Mouse (Mus musculus) hematopoietic stem cell, adult 5-6 weeks (primary cell): ENCODE results near the gene Nrp2. TPM values are rescaled to one million over a fixed set of nuclear protein-coding genes. Genes with fewer than 3 reads are reported as not detected.

Experiments used
- ATAC-seq, 2 experiments: fragments of 125-278 bp in 1 of 2; replicated peaks in 1 of 2; 2 replicates each; pipeline ENCODE4 v1.8.0; 2016 to 2017; ENCODE audit warnings: inconsistent platforms in 2 of 2, mild to moderate bottlenecking in 2 of 2, moderate number of reproducible peaks in 2 of 2, low read depth in 1 of 2, moderate TSS enrichment in 1 of 2; ENCODE audit not compliant: low FRiP score in 2 of 2, poor library complexity in 2 of 2, severe bottlenecking in 2 of 2, insufficient read depth in 1 of 2, low TSS enrichment in 1 of 2
- total RNA-seq: library from RNA; stranded (forward); fragments of 172-1452, 232-1000 nt; gene quantifications from 2 replicates; pipeline ENCODE4 v1.2.3, GENCODE M21; 2017

The Nrp2 gene
- total RNA-seq, 1 experiment from 2014 or later: 0.50 TPM

DNA sequence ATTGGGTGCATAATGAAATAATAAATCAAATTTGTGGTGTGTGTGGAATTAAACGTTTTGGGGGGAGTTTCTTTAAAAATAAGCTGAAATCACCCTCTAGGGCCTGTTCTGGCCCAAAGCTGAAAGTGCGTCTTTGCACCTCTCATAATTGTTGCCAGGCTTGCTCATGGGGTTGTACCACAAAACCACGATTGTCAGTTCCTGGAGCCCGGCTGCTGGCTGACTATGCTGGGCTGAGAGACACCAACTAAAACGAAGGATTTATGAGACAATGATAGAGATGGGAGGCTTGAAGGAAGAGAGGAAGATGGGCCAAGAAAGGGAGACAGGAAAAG lies 15.1 kb downstream of the Nrp2 start:
- ATAC-seq: peak; percentile 29 to 57; a peak in 2 of 4 replicates

DNA sequence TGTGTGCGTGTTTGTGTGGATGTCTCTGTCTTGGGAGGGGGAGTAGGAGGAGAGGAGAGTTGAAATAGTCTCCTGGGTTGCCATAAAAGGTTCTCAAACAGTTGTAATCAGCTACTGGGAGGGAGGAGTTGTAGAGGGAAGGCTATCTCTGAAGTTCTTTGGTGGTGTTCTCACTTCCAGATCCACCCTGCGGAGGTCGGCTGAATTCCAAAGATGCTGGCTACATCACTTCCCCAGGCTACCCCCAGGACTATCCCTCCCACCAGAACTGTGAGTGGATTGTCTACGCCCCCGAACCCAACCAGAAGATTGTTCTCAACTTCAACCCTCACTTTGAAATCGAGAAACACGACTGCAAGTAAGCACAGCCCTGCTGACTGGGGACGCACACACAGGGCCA lies 15.7 kb downstream of the Nrp2 start:
- no peak for ATAC-seq

DNA sequence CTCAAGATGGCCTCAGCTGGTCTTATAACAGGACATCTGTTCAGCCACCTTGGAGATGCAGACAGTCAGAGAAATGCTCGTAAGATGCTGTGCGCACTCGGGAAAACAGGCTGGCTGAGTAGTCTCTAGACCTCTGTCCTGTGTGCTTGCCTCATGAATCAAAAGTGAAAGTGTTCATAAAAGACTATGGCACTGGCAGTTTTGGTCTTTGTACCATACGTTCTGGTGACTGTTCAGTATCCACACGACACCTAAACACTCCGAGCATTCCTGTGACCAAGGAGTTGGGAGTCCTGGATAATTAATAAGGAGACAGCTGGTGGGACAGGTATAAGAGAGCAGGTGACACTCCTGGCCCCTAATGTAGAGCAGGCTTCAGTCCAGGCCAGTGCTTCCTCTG lies 16.7 kb downstream of the Nrp2 start:
- ATAC-seq: peak in 1 of 2 experiments; percentile 61; a peak in 2 of 4 replicates

DNA sequence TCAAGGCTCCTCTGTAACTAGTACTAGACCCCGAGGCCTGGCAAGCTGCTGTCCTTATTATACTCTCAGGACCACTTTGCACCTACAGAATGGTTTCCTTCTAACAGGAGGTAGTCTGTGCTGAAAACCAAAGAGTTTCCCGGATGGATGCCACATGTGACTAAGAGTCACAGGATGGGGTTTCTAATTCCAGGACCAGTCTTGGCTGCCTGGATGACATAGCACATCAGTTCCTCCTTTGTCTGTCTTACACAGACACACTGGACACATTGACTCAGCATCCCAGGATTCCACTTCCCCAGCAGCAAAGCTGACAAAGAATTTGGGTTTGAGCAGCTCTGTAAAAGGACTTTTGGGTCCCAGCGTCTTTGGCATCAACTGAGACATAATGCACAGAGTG lies 17.1 kb downstream of the Nrp2 start:
- no peak for ATAC-seq

DNA sequence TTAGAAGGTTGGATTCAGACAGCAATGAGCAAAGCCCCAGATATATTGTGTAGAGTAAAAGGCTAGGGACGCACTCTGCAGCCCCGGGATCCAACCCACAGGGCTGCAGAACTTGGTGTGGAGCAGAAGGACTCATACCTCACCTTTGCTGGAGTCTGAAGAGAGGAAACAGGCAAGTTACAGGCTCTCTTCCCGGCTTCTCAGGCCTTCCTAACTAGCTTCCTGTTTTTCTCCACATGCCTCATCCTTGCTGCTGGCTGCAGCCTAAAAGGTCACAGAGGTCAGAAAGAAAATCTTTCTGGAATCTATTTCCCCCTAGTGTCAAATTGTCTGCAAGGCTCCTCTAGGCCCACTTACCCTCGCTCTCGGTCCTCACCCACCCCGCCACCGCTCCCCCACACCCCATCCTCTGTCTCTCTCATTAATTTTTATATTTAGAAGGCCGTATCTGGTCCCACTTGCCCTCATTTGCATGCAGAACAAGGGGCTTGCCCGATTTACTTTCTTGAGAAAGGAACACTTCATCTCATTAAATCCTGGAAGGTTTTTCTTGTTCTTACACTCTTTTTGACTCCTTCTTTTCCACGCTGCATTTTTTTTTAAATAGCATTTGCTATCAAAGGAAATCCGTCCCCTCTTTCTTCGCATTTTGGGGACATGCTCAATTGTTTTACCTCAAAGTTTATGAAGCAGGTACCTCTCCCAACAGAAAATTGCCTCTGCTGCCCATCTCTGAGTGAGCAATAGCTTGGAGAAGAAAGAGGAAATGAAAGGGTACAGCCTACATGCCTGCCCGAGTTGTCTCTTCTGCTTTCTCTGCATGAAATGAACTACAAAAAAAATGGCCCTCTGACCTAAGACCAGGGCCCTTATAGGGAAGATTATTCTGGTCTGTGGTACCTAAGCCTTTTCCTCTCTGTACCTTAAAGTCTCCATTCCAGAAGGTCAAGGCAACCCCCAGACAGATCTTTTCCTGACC lies 17.9 kb downstream of the Nrp2 start:
- ATAC-seq: 0 out of 4 replicates have a peak, but pooled peaks of 1 of the 2 experiments have one; percentile 16

DNA sequence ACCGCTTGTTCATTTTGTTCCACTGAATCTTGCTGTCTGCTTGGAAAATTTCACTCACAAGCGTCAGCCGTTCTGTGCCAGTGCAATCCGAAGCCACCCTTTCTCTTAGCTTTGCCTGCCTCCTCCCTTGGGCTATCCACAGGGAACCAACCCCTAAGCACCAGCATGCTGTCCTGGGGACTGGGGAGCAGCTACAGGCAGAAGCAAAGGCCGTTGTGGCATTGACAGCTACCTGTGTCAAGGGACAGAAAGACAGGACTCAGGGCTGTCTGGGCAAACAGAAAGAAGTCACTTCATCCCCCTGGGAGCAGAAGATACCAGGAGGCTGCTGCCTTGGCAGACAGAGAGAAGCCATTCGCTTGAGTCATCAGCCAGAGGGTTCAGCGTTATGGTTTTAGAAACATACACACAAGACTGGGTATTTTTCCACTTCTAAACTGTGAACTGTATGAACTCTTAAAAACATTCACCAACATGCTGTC lies 18.7 kb downstream of the Nrp2 start:
- no peak for ATAC-seq

DNA sequence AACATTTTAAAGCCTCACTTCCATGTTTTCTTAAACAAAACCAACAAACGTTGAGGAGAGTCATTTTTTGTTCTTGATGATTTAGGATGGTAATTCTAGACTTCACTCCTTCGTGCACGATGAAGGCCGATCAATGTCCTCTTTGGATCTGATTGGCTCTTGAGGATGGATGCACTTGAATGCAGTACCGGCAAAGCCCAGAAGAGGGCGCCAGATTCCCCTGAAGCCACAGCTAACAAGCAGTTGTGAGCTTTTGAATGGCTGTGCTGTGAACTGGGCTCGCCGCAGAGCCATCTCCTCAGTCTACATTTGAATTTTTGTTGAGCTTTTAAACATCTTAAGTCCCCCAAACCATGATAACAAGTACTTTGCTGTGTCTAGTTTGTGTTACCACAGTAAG lies 19.4 kb downstream of the Nrp2 start:
- ATAC-seq: no peak

DNA sequence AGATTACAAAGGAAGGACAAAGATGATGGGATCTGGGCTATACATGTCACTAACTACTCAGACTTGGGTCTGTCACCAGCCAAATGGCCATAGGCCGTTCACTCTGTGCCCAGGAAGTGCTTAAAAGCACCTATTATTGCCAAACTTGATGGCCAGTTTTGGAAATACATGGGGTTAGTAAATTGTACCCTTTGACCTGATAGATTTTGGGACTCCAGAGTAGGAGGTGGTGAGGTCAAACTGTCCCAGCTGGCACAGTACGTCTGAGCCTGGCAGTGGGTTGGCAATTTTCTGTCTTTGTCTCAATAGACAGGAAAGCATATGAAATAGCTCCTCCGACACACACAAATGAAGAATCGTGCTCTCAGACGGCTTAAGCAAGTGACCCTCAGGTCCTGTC lies 20.8 kb downstream of the Nrp2 start:
- ATAC-seq: no peak

DNA sequence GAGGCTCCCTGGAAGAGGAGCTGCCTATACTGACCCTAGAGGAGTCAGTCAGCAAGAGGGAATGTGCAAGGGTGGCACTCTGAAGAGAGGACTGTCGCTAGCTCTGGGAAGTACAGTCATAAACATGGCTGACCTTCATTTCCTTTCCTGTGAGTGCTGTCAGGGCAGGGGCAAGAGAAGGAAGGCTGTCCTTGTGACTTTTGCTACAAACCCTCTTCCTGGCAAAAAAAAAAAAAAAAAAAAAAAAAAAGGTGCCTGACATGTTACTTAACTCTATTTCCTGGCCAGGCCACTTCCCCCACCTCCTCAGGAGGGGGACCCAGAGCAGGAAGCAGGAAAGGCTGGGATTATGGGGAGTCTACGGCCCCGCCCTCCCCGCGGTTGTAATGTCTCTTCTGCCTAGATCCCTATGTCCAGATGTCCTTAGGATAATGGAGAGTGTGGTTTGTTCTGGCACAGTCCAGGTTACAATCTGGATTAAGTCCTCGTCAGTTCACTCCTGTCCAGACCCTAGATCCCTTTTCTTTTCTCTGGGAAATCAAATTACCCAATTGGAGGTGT lies 21.5 kb downstream of the Nrp2 start:
- ATAC-seq: peak in 1 of 2 experiments; percentile 14; a peak in 1 of 4 replicates

DNA sequence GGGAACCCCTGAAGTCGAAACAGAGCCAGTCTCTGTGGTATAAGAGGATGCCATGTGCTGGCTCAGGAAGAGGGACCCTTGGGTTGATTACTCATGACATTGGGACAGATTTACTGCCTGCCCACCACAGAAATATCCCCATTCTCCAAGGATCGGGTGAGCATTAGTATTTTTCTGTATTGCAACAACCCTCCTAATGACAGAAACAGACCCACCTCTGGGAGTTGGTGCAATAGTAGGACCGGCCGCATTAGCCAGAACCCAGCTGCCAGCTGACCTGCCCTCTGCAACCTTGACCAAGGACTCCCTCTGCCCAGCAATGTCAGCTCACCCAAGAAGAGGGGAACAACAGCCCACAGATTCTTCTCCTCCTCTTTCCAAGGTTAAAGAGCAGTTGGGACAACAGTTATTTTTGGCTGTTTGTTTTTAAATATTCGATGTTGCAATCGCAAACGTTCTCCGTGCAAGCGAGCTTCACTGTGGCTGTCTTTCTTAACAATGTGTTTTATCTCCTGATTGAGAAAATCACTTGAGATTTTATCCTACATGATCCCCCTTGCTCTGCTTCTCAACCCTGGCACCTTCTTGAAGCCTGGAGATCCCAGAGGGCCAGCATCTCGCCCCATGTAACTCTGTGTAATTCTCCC lies 22.1 kb downstream of the Nrp2 start:
- peak; percentile 43 to 53; a peak in 2 of 4 replicates for ATAC-seq

DNA sequence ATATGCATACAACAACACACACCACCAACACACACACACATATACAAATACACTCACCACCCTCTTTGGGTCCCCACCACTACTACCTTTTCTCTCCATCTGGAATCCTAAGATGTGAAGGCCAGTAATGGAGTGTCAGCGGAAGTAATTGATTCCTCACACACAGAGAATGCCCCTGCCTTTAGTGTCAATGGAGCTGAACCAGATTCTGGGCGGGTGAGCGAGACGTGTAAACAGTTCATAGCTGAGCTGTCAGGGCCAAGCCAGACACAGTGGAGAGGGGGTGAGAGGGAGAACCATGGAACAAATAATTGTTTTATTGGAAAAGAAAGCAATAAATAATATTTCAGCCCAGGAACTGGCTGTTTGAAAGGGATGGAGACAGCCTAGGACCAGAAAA lies 24.1 kb downstream of the Nrp2 start:
- ATAC-seq: no peak

DNA sequence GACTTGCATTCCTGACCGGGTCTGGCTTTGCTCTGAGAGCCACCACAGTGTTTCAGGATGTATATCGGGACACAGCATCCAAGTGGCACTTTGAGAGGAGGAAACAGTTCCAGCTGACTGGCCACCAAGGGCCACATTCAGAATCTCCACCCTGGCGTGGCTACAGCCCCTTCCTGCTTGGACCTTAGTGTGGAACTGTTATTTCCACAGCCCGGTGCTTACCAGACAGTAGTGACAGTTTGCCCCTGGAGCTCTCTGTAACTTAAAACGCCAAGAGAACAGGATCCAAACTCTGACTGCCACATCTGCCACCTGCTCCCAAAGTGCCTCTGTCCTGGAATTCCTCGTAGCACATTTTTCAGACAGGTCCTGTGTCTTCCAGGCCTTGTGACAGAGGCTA lies 25.3 kb downstream of the Nrp2 start:
- no peak for ATAC-seq

DNA sequence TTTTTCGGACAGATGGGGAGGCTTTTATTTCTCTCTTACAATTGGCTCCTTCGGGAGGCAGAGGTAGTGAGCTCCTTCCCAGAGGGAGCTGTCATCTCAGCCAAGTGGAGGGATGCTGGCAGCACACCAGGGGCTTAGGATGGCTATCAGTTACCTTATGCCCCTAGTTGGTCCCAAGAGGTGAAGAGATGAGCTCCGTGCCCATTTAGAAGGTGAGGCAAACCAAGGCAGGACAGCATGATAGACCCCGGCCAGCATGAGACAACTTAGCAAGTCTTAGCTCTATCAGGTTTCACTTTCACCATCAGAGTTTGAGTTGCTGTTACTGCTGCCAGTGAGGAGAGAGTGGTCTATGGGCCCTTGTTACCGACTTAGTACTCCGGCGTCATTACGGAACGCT lies 25.8 kb downstream of the Nrp2 start:
- no peak for ATAC-seq

DNA sequence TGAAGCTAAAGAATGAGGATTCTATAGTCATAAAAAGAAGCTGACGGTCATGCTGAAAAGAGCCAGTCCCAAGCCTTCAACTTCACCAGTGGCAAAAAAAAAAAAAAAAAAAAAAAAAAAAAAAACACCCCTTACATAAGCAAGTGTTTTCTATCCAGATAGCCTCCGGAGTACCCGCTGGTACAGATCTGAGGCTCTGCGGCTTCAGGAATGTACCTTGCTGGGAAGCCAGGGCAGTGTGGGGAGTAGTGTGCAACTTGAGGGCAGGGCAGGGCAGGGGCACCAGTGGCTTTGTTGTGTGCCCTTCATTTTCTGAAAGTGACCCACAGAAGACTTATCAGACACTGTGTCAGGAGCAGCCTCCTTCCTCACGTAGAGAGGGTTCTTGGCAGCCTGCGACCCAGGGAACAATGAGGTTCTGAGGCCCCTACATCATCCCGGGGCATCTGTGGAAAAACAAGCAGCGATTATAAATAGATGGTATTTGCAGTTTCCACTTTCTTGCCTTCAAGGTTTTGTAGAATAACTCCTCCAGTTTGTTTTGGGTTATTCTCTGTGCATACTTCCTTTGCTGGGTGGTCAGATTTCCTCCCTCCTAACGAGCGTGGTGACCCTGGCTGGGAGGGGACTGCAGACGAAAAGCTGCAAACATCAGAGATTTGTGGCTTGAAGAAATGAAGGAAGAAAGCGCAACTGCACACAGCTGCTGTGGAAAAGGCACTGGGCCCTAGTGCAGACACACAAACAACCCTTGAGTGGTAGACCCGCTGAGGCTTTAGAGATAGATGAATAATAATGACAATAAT lies 26.5 kb downstream of the Nrp2 start:
- peak in 1 of 2 experiments; percentile 34; a peak in 1 of 4 replicates for ATAC-seq

DNA sequence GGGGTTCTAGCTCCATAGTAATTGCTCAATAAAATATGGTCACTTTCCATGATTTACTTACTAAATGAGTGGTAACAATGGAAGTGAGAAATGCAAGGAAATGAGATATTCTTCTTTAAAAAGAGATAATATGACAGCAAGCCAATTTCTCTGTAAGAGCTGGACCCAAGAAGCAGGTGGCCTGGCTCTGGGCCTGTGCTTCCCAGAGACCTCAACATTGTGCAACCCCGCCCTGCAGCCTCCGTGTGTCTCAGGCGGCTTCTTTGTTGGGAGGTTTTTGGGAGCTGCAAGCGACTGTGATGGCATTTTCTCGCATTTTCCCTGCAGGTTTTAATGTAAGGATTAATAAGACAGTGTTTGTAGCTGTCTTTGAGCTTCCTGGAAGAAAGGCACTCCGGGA lies 29.0 kb downstream of the Nrp2 start:
- no peak for ATAC-seq

DNA sequence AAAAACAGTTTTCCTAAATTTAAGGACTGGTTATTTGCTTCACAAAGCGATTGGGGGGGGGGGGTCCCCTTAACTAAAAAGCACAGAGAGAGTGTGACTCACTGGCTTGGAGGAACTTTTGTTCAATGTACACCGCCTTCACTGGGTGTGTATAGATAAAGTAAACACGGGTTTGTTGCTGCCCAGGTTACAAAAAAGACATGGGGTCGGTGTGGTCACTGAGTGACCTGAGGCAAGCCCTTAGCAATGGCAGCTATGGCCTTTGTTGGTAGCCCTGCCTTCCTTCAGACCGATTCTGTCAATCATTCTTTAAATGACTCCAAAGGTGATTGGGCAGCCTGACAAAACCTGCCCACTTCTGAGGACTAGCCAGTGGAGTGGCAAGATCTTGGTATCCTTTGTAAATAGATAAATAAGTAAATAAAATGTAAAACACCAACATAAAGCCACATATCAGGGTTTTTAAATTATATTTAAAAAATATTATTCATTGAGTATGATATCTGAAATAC lies 31.4 kb downstream of the Nrp2 start:
- ATAC-seq: no peak

DNA sequence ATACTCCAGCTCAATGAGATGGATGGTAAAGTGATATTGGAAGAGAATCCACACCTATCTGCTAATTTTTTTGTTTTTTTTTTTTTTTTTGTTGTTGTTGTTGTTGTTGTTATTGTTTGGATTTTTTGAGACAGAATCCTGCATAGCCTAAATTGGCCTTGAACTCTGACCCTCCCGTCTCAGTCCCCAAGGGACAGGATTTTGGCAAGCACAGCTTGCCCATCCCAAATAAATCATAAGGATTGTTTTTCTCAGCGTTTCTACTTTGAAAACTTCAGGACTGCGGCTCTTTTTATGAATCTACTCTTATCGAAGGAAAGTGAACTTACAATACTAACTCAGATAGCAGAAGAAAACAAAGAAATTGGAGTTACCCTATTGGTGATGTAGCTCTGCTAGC lies 31.9 kb downstream of the Nrp2 start:
- no peak for ATAC-seq
